Mouse (Mus musculus) NIH3T3 (cell line): ENCODE data around the gene Syt3.

Experiments used
- DNase-seq: peaks from one replicate; pipeline ENCODE4 v3.0.0-alpha.2; 2012; ENCODE audit warnings: low read depth

Gene Syt3

GRCm38 (mm10) chr7:44383980-44384715, at the start of gene Syt3:
Gene Syt3, plus strand, starts transcription at chr7:44384102.
- peak; percentile 47 for DNase-seq

DNA sequence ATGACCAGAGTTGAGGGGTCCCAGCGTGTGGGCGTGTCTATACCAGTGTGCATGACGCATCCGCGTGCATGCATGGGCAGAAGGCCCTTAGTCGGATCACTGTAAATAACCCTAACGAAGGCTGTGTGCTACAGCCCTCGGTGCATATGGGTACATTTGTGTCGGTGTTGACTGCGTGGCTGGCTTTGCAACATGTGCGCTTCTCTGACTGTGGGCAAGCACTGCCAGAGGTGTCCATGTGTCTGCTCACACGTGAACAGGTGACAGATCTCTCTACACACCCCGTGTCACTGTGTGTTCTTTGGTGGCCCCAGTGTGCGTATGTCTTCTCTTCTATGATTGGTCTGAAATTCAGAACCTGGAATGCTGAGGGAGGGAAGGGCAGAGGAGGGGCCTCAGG, 49.8 kb upstream of the Syt3 start:
- DNase-seq, result no peak

- DNase-seq, result no peak
Measured at GRCm38 (mm10) chr7:44335031-44335878, 48.6 kb upstream of the Syt3 start.

GRCm38 (mm10) chr7:44336046-44337021, 47.6 kb upstream of the Syt3 start:
- DNase-seq, result no peak

DNA sequence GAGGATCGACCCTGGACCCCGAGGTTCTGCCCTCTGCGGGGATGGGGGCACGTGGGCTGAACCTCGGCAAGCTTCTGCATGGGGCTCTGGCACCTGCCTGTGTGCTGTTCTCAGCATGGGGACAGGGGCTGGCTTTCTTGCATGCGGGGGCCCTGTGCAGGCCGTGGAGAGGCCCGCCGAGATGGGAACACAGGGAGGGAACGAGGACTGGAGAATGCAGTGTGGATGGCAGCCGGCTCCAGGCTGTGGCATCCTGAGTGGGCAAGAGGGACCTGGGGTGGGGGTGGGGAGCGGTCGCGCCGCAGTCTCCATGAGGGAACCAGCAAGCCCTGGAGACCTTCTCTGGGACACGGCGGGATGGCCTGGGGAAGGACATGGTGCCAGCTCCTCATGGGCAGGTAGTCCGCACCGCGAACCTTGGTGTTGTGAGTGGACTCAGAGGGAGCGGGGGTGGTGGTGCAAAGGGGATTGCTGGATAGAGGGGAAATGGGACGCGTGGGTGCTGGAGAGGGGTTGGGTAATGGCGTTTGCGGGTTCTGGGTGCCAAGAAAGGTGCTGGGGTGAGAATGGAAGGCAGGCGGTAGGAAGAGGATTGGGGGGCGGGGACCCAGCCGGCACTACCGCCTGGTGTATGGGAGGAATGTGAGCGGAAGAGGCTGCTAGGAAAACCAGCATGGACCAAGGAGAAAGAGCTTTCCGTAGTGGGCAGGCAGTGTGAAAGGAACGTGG, 46.6 kb upstream of the Syt3 start:
- DNase-seq, result no peak

GRCm38 (mm10) chr7:44340226-44340625, 43.7 kb upstream of the Syt3 start:
- no peak for DNase-seq

DNA sequence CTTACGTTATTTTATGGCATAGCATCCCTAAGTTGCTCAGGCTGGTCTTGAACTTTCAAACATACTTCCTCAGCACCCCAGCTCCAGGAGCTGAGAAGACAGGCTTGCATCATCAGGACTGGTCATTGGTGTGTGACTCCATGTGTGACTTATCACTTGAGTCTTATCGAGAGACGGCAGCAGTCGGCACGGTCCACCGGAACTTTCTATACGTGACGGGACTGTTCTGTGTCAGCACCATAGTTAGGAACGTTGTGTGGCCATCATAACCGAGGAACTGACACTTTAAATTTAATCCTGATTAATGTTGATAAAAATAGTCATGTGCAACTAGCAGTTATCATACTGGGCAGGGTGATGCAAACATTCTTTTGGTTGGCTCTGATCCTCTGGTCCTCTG, 42.8 kb upstream of the Syt3 start:
- no peak for DNase-seq

GRCm38 (mm10) chr7:44341714-44342113, 42.2 kb upstream of the Syt3 start:
- DNase-seq, result no peak

DNA sequence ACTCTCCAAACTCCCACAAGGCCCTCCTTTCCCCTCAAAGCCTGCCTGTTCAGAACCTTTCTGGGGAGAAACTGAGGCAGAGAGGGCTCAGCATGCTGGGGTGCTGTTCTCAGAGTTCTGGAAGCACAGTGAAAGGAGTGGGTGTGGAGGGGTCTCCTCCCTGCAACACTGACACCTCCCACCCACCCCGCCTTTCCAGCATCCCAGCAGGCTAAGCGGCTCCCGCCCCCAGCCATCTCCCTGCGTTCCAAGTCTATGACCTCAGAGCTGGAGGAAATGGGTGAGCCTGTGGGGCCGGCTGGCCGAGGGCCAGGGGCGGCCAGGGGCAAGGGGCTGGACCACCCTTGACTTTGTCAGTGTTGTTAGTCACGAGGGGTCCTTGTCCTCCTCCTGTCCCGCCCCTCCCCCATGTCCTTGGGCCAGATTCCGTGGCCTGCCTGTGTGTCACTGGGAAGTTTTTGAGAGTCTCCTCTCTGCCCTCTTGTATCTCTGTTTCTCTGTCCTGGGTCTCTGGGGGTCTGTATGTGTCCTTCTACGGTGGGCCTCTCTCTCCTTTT, 40.4 kb upstream of the Syt3 start:
- DNase-seq, result no peak

DNA sequence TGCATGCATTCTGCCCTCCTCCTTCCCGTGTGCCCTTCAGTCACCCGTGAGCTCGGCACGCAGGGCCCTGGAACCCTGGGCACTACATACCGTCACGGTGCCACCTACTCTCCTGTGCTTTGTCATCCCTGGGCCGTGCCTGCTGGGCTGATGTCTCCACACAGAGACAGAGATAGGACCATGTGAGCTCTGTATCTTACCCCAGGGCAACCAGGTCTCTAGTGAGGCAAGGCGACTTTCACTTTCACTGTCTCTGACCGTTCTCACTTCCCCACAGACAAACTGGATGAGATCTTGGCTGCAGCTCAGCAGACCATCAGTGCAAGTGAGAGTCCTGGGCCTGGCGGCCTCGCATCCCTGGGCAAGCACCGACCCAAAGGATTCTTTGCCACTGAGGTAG, 39.3 kb upstream of the Syt3 start:
- DNase-seq, result no peak

GRCm38 (mm10) chr7:44349043-44349442, 34.9 kb upstream of the Syt3 start:
- no peak for DNase-seq

GRCm38 (mm10) chr7:44350957-44351711, 32.8 kb upstream of the Syt3 start:
- DNase-seq, result peak; percentile 93

- DNase-seq, result no peak
Measured at GRCm38 (mm10) chr7:44351881-44352749, 31.8 kb upstream of the Syt3 start.

DNA sequence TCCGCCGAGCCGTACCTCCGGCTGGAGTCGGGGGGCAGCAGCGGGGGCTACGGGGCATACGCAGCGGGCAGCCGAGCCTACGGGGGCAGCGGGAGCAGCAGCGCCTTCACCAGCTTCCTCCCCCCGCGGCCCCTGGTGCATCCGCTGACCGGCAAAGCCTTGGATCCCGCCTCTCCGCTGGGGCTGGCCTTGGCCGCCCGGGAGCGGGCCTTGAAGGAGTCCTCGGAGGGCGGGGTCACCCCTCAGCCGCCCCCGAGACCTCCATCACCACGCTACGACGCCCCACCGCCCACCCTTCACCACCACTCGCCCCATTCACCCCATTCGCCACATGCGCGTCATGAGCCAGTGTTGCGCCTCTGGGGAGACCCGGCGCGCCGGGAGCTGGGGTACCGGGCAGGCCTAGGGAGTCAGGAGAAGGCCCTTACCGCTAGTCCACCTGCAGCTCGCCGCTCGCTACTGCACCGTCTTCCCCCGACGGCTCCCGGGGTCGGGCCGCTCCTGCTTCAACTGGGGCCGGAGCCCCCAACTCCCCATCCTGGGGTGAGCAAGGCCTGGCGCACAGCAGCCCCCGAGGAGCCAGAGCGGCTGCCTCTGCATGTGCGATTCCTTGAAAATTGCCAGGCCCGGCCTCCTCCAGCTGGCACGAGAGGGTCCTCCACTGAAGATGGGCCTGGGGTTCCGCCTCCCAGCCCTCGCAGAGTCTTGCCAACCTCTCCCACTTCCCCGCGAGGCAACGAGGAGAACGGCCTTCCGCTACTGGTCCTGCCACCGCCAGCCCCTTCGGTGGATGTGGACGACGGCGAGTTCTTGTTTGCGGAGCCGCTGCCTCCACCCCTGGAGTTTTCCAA, 30.9 kb upstream of the Syt3 start:
- no peak for DNase-seq

DNA sequence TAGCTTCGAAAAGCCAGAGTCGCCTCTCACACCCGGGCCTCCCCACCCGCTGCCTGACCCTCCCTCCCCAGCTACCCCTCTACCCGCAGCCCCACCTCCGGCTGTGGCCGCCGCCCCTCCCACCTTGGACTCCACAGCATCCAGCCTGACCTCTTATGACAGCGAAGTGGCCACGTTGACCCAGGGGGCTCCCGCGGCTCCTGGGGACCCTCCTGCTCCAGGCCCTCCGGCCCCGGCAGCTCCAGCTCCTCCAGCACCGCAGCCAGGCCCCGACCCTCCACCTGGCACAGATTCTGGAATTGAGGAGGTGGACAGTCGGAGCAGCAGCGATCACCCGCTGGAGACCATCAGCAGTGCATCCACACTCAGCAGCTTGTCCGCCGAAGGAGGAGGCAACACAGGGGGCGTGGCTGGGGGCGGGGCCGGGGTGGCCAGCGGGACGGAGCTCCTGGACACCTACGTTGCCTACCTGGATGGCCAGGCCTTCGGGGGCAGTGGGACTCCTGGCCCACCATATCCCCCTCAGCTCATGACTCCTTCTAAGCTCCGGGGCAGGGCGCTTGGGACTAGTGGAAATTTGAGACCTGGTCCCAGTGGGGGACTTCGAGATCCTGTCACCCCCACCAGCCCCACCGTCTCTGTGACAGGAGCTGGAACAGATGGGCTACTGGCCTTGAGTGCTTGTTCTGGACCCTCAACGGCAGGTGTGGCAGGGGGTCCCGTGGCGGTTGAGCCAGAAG, 30.1 kb upstream of the Syt3 start:
- no peak for DNase-seq

DNA sequence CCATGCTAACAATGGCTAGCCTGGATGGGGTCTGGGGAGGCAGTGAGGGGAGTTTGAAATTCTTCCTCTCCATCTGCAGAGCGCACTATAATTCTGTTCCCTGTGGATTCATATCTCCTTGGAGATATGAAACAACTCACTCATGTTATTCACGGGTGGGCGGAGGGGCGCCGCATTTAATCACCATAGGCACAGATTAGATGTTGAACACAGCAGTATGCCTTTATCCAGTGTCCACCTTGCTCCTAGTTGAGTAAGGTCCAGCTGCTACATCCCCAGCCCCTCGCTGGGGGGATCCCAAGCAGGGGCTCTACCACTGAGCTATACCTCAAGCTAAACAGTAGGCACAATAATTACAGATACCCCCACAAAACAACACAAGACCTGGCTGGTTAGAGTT, 28.5 kb upstream of the Syt3 start:
- no peak for DNase-seq

DNA sequence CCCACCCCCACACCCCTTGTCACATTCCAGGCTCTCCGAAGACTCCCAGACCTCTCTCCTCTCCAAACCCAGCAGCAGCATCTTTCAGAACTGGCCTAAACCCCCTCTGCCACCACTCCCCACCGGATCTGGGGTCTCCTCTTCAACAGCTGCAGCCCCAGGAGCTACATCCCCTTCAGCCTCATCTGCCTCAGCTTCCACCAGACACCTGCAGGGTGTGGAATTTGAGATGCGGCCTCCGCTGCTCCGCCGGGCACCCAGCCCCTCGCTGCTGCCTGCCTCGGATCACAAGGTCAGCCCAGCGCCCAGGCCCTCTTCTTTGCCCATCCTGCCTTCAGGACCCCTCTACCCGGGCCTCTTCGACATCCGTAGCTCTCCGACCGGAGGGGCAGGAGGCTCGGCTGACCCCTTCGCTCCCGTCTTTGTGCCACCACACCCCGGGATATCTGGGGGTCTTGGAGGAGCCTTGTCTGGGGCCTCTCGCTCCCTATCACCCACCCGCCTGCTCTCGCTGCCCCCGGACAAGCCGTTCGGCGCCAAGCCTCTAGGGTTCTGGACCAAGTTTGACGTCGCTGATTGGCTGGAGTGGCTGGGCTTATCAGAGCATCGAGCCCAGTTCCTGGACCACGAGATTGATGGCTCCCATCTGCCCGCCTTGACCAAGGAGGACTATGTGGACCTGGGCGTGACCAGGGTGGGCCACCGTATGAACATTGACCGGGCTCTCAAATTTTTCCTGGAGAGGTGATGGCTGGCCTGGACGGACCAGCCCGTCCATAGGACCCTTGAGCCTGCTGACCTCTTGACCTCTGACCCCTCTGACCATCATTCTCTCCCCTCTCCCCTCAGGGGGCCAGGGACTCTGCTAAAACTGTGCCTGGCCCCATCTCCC, 27.1 kb upstream of the Syt3 start:
- DNase-seq, result no peak
